Comparison of ENCODE assay signal across 19 mouse cellular contexts in genomic region chr1:68934804-68935203, GRCm38 (mm10).
DNase-seq lines count a peak whose midpoint lies in the region; ATAC-seq and TF ChIP-seq lines count a peak whose summit lies in the region.
"Had no signal": no experiment of that assay in that cellular context is flagged by ENCODE, and none has a peak within 500 bp of the region (broad histone marks: within the 10 kb centered on the region; RNA-seq: fewer than 3 reads in every experiment).

No protein-coding gene starts in this region.

- TF ChIP-seq CTCF in kidney, adult 2 months (conservative IDR thresholded peaks at IDR 0.05; ENCODE audit: insufficient read depth, insufficient read length, low read depth, low read length): no peak

- no peak overlapping the region for H3K9ac ChIP-seq in kidney, embryonic 14.5 days (ENCODE audit: low read depth, low read length)
- H3K9ac ChIP-seq in kidney, embryonic 16.5 days (replicated peaks; ENCODE audit: low read length): no peak overlapping the region
- H3K9ac ChIP-seq: embryonic facial prominence, embryonic 15.5 days; forebrain, embryonic 15.5 days; hindbrain, embryonic 14.5 days had no signal

- no peaks in the 10 kb centered on the region for H3K4me1 ChIP-seq in kidney, embryonic 14.5 days (ENCODE audit: control insufficient read depth, insufficient read depth, low read length)
- H3K4me1 ChIP-seq in kidney, adult 2 months (ENCODE audit: control insufficient read depth, insufficient read depth, low read length): 0 out of 2 replicates have a peak, but pooled peaks cover 2% of the 10 kb centered on the region
- no peaks in the 10 kb centered on the region for H3K4me1 ChIP-seq in kidney, embryonic 16.5 days (ENCODE audit: insufficient read depth, low read length)
- no peaks in the 10 kb centered on the region for H3K4me1 ChIP-seq in midbrain, embryonic 10.5 days
- H3K4me1 ChIP-seq: embryonic facial prominence, embryonic 15.5 days; forebrain, embryonic 10.5 days; forebrain, embryonic 15.5 days had no signal

- DNase-seq in kidney, adult 11 months: peak; percentile 62
- peak; percentile 87 for DNase-seq in kidney, adult 2 months
- peak; percentile 50 to 56 for DNase-seq in kidney, postnatal 25 days
- no peak for DNase-seq in gastrocnemius, adult 8-10 months (ENCODE audit: low spot score in 2 of 2)
- DNase-seq in midbrain, embryonic 10.5 days (ENCODE audit: low spot score): no peak
- DNase-seq: adrenal gland, postnatal 14 days; cerebellum, adult 18-20 months; cerebellum, adult 9-11 months; gastrocnemius, postnatal 10 days; heart, adult 18-20 months; heart, postnatal 10 days had no signal

- no peak overlapping the region for H3K4me2 ChIP-seq in kidney, embryonic 14.5 days (replicated peaks; ENCODE audit: low read depth, low read length)
- no peak overlapping the region for H3K4me2 ChIP-seq in kidney, embryonic 16.5 days (replicated peaks; ENCODE audit: low read depth, low read length)
- H3K4me2 ChIP-seq: embryonic facial prominence, embryonic 15.5 days; forebrain, embryonic 15.5 days; hindbrain, embryonic 14.5 days had no signal

- H3K36me3 ChIP-seq in kidney, embryonic 14.5 days (ENCODE audit: control insufficient read depth, insufficient read depth, low read length): no peaks in the 10 kb centered on the region
- H3K36me3 ChIP-seq in kidney, adult 2 months (ENCODE audit: control insufficient read depth, insufficient read depth, low read length): no peaks in the 10 kb centered on the region
- no peaks in the 10 kb centered on the region for H3K36me3 ChIP-seq in kidney, embryonic 16.5 days (ENCODE audit: insufficient read depth, low read length)
- no peaks in the 10 kb centered on the region for H3K36me3 ChIP-seq in midbrain, embryonic 10.5 days
- H3K36me3 ChIP-seq: embryonic facial prominence, embryonic 15.5 days; forebrain, embryonic 10.5 days; forebrain, embryonic 15.5 days; heart, embryonic 10.5 days had no signal

- no peak overlapping the region for H3K4me3 ChIP-seq in kidney, embryonic 14.5 days (ENCODE audit: low read length)
- no peak overlapping the region for H3K4me3 ChIP-seq in kidney, adult 2 months (ENCODE audit: insufficient read depth, low read depth, low read length)
- no peak overlapping the region for H3K4me3 ChIP-seq in kidney, embryonic 16.5 days (ENCODE audit: low read length)
- no peak overlapping the region for H3K4me3 ChIP-seq in midbrain, embryonic 10.5 days
- H3K4me3 ChIP-seq: embryonic facial prominence, embryonic 15.5 days; erythroblast, embryonic 14.5 days; forebrain, embryonic 10.5 days; forebrain, embryonic 15.5 days; heart, embryonic 10.5 days had no signal

- no peak for ATAC-seq in kidney, embryonic 14.5 days (ENCODE audit: low FRiP score, low TSS enrichment)
- peak; percentile 65; the same call in 1 of the 2 replicates for ATAC-seq in kidney, embryonic 16.5 days (ENCODE audit: low FRiP score, low TSS enrichment)
- ATAC-seq: forebrain, embryonic 15.5 days had no signal

- no peaks in the 10 kb centered on the region for H3K27me3 ChIP-seq in kidney, embryonic 14.5 days (ENCODE audit: control insufficient read depth, insufficient read depth, low read length)
- no peaks in the 10 kb centered on the region for H3K27me3 ChIP-seq in kidney, adult 2 months (replicated peaks; ENCODE audit: control insufficient read depth, insufficient read depth, low read length)
- no peaks in the 10 kb centered on the region for H3K27me3 ChIP-seq in kidney, embryonic 16.5 days (ENCODE audit: insufficient read depth, low read length)
- no peaks in the 10 kb centered on the region for H3K27me3 ChIP-seq in midbrain, embryonic 10.5 days (ENCODE audit: low read depth, poor library complexity, severe bottlenecking)
- H3K27me3 ChIP-seq: embryonic facial prominence, embryonic 15.5 days; forebrain, embryonic 15.5 days had no signal

- no peaks in the 10 kb centered on the region for H3K9me3 ChIP-seq in kidney, embryonic 14.5 days (ENCODE audit: control insufficient read depth, low read length)
- H3K9me3 ChIP-seq in kidney, embryonic 16.5 days (ENCODE audit: low read length): no peaks in the 10 kb centered on the region
- no peaks in the 10 kb centered on the region for H3K9me3 ChIP-seq in midbrain, embryonic 10.5 days (replicated peaks)
- H3K9me3 ChIP-seq: embryonic facial prominence, embryonic 15.5 days; forebrain, embryonic 10.5 days; forebrain, embryonic 15.5 days; heart, embryonic 10.5 days had no signal

- H3K27ac ChIP-seq in kidney, embryonic 14.5 days (ENCODE audit: low read depth, low read length): no peak overlapping the region
- H3K27ac ChIP-seq in kidney, adult 2 months (ENCODE audit: insufficient read depth, low read depth, low read length): no peak overlapping the region
- H3K27ac ChIP-seq in kidney, embryonic 16.5 days (ENCODE audit: low read length): no peak overlapping the region
- H3K27ac ChIP-seq in midbrain, embryonic 10.5 days (replicated peaks): no peak overlapping the region
- H3K27ac ChIP-seq: embryonic facial prominence, embryonic 15.5 days; forebrain, embryonic 10.5 days; forebrain, embryonic 15.5 days; heart, embryonic 10.5 days; hindbrain, embryonic 14.5 days had no signal

- TF ChIP-seq POLR2A in kidney, adult 2 months (IDR thresholded peaks at IDR 0.05; ENCODE audit: low read depth, low read length): no peak

Comparison
In these comparisons a context has a peak if more than half of its experiments do, and no peak if none do; other contexts are left out.
1. DNase-seq: peak in kidney, adult 11 months (single experiment), kidney, adult 2 months (single experiment) and kidney, postnatal 25 days (2 of 2); none in gastrocnemius, adult 8-10 months (0 of 2) and midbrain, embryonic 10.5 days (single experiment).